Mouse (Mus musculus) bone marrow, adult 2 months (tissue): ENCODE data around the gene Ugt1a2.

Experiments
- CTCF ChIP-seq: fragments of 200-500 bp; IDR thresholded peaks from 2 replicates; pipeline ENCODE4 v1.5.1; 2011; ENCODE audit warnings: low read length, control low read depth; ENCODE audit not compliant: control insufficient read depth, insufficient read depth
- POLR2A ChIP-seq: fragments of 200-500 bp; IDR thresholded peaks from 2 replicates; pipeline ENCODE4 v1.6.1; 2011; ENCODE audit warnings: low read depth, mild to moderate bottlenecking, control low read depth, low read length, borderline replicate concordance; ENCODE audit not compliant: control insufficient read depth

- TF ChIP-seq CTCF (no peak), POLR2A (no peak)
Observed at GRCm38 (mm10) chr1:88213766-88214461, 13.5 kb downstream of the Ugt1a2 start.
